Mouse (Mus musculus) heart, embryonic 10.5 days (tissue): ENCODE results near the gene Plxna4. TPM values are rescaled to one million over a fixed set of nuclear protein-coding genes. Genes with fewer than 3 reads are reported as not detected.

Experiments used
- DNase-seq: peaks from one replicate; pipeline ENCODE4 v3.0.0-alpha.2; 2017; ENCODE audit warnings: low spot score
- H3K27ac ChIP-seq: fragments of 300-500 bp; sonication (generic); 2 replicates; pipeline ENCODE4 v1.5.1; 2016; ENCODE audit warnings: mild to moderate bottlenecking
- H3K27me3 ChIP-seq: fragments of 300-500 bp; sonication (generic); 2 replicates; pipeline ENCODE4 v1.6.1; 2016; ENCODE audit warnings: mild to moderate bottlenecking; ENCODE audit not compliant: poor library complexity, insufficient read depth, severe bottlenecking
- H3K36me3 ChIP-seq: fragments of 300-500 bp; sonication (generic); 2 replicates; pipeline ENCODE4 v1.6.1; 2016; ENCODE audit warnings: mild to moderate bottlenecking, moderate library complexity
- H3K4me1 ChIP-seq: fragments of 300-500 bp; sonication (generic); 2 replicates; pipeline ENCODE4 v1.6.1; 2016; ENCODE audit warnings: mild to moderate bottlenecking
- H3K4me3 ChIP-seq: fragments of 300-500 bp; sonication (generic); 2 replicates; pipeline ENCODE4 v1.5.1; 2016; ENCODE audit warnings: mild to moderate bottlenecking, moderate library complexity
- H3K9me3 ChIP-seq: fragments of 300-500 bp; sonication (generic); 2 replicates; pipeline ENCODE4 v1.6.1; 2016; ENCODE audit warnings: mild to moderate bottlenecking, moderate library complexity
- WGBS: fragments of 180-500 bp; shearing (Covaris S2); methylation state at CpG from one replicate; pipeline ENCODE4 v1.1.7; 2016; 5-methylcytosine and 5-hydroxymethylcytosine counted together
- polyA plus RNA-seq: library from polyadenylated mRNA; unstranded; fragments of >200 nt; fragmentation: Nextera tagmentation; extraction: Ambion mirVana; gene quantifications from 2 replicates; pipeline ENCODE4 v1.2.1, GENCODE M21; 2016

Plxna4 gene
- polyA plus RNA-seq, 1 experiment from 2014 or later: 7.8 TPM

- H3K4me1 ChIP-seq: peaks cover 67% of the 10 kb centered on the region
- 1% methylated on average over 13 of the region's 13 CpGs for WGBS
Observed at GRCm38 (mm10) chr6:32586821-32587135, 1.2 kb downstream of the Plxna4 start.

DNA sequence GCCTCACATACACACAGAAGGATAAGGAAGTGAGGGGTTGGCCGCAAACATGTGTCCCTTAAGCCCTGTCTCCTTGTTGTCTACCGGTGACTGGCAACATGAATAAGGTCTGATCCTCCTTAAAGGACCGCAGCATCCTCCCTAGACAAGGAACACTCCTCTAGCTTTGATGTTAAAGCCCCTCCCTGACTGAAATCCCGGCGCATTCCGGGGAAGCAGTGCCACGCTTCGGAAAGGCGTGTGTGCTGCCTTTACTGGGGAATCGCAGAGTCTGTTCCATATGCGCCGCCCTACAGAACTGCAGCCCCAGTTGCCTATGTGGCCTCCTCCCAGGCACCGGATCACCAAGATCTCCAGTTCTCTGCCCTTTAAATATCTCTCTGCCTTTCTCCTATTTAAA lies 1.6 kb downstream of the Plxna4 start:
- Histone ChIP-seq H3K4me3 (peak overlapping the region; percentile 97), H3K9me3 (no peaks in the 10 kb centered on the region), H3K36me3 (peaks cover 4% of the 10 kb centered on the region; the same call in 1 of the 2 replicates), H3K27ac (peak overlapping the region; percentile 94), H3K4me1 (peaks cover 67% of the 10 kb centered on the region), H3K27me3 (peaks cover 20% of the 10 kb centered on the region; the same call in 1 of the 2 replicates)
- DNase-seq: no peak
- WGBS: 1% methylated on average over 13 of the region's 13 CpGs

More at GRCm38 (mm10) chr6:32586821-32587135, 1.2 kb downstream of the Plxna4 start:
- H3K27me3 ChIP-seq: peaks cover 22% of the 10 kb centered on the region; the same call in 1 of the 2 replicates
- peak overlapping the region; percentile 97 for H3K4me3 ChIP-seq
- peak overlapping the region; percentile 94 for H3K27ac ChIP-seq
- no peaks in the 10 kb centered on the region for H3K9me3 ChIP-seq
- H3K36me3 ChIP-seq: peaks cover under 1% of the 10 kb centered on the region; the same call in 1 of the 2 replicates
- DNase-seq: no peak

GRCm38 (mm10) chr6:32585211-32585610 lies 2.8 kb downstream of the Plxna4 start:
- Histone ChIP-seq H3K4me3 (peak overlapping the region; percentile 97), H3K27me3 (peaks cover 17% of the 10 kb centered on the region; the same call in 1 of the 2 replicates)

GRCm38 (mm10) chr6:32584243-32584880 lies 3.6 kb downstream of the Plxna4 start:
- H3K4me3 ChIP-seq: peak overlapping the region; percentile 97
- WGBS: 23% methylated on average over 5 of the region's 5 CpGs
- H3K9me3 ChIP-seq: no peaks in the 10 kb centered on the region
- H3K4me1 ChIP-seq: peaks cover 50% of the 10 kb centered on the region
- H3K27me3 ChIP-seq: peaks cover 9% of the 10 kb centered on the region; the same call in 1 of the 2 replicates
- H3K36me3 ChIP-seq: peaks cover 5% of the 10 kb centered on the region; the same call in 1 of the 2 replicates
- no peak overlapping the region; the same call in 1 of the 2 replicates for H3K27ac ChIP-seq
- no peak for DNase-seq

More at GRCm38 (mm10) chr6:32585211-32585610, 2.8 kb downstream of the Plxna4 start:
- H3K9me3 ChIP-seq: no peaks in the 10 kb centered on the region
- no peak for DNase-seq
- 32% methylated on average over 3 of the region's 3 CpGs for WGBS
- H3K27ac ChIP-seq: no peak overlapping the region
- peaks cover 56% of the 10 kb centered on the region for H3K4me1 ChIP-seq
- H3K36me3 ChIP-seq: peaks cover 5% of the 10 kb centered on the region; the same call in 1 of the 2 replicates

GRCm38 (mm10) chr6:32583582-32583981 lies 4.4 kb downstream of the Plxna4 start:
- Histone ChIP-seq H3K36me3 (peaks cover 8% of the 10 kb centered on the region; the same call in 1 of the 2 replicates), H3K27ac (no peak overlapping the region), H3K9me3 (no peaks in the 10 kb centered on the region), H3K4me3 (peak overlapping the region; percentile 26; the same call in 1 of the 2 replicates), H3K4me1 (peaks cover 52% of the 10 kb centered on the region), H3K27me3 (peaks cover 3% of the 10 kb centered on the region; the same call in 1 of the 2 replicates)
- WGBS: 12% methylated on average over 3 of the region's 3 CpGs
- no peak for DNase-seq

GRCm38 (mm10) chr6:32571485-32571884 lies 16.5 kb downstream of the Plxna4 start:
- no peaks in the 10 kb centered on the region for H3K27me3 ChIP-seq
- DNase-seq: no peak
- H3K27ac ChIP-seq: 0 out of 2 replicates have a peak overlapping the region, but pooled peaks have one; percentile 10
- no peak overlapping the region for H3K4me3 ChIP-seq
- no peaks in the 10 kb centered on the region for H3K36me3 ChIP-seq
- H3K9me3 ChIP-seq: no peaks in the 10 kb centered on the region
- WGBS: 85% methylated on average over 5 of the region's 5 CpGs
- peaks cover 30% of the 10 kb centered on the region for H3K4me1 ChIP-seq

DNA sequence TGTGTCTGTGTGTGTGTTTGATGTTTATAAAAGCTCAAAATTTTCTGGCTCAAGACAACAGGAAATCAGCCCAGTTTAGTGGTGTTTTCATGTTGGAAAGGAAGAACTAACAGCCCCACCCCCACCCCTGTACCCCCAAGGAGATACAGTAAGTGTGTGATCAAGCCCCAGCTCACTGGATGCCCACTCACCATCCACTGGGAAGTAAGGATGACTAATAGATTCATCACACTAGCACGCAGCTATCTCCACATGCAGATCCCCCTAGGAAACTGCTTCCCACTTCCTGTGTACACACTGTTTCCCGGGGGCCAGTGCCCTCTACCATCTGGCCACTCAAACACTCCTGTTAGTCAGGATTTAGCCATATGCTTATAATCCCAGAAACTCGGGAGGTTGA lies 17.5 kb downstream of the Plxna4 start:
- H3K27me3 ChIP-seq: no peaks in the 10 kb centered on the region
- H3K9me3 ChIP-seq: no peaks in the 10 kb centered on the region
- H3K27ac ChIP-seq: no peak overlapping the region
- WGBS: 35% methylated on average over 3 of the region's 3 CpGs
- H3K36me3 ChIP-seq: no peaks in the 10 kb centered on the region
- H3K4me1 ChIP-seq: peaks cover 32% of the 10 kb centered on the region
- DNase-seq: no peak
- no peak overlapping the region for H3K4me3 ChIP-seq

DNA sequence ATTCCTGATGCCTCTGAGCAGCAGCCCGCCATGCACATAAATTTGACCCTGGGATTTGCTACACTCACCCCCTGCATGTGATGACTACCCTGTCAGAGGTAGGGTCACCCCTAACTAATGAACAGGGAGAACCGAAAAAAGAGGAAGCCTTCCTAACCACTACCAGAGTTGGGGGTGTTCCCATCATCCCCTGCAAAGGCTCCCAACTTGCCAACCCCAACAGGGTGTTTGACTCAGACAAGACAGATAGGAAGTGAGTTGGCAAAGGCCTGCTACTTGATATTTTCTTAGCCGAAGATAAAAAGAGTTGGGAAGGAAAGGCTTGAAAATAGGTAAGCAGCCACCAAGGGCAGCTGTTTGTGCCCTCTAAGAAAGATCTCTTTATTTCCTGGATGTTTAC lies 18.1 kb downstream of the Plxna4 start:
- H3K27me3 ChIP-seq: no peaks in the 10 kb centered on the region
- H3K9me3 ChIP-seq: no peaks in the 10 kb centered on the region
- H3K4me1 ChIP-seq: peaks cover 32% of the 10 kb centered on the region
- 68% methylated on average over 3 of the region's 3 CpGs for WGBS
- no peak overlapping the region for H3K4me3 ChIP-seq
- H3K36me3 ChIP-seq: no peaks in the 10 kb centered on the region
- no peak overlapping the region for H3K27ac ChIP-seq
- DNase-seq: no peak

- H3K27ac ChIP-seq: no peak overlapping the region
- no peak overlapping the region for H3K4me3 ChIP-seq
- no peak for DNase-seq
- 98% methylated on average over 1 of the region's 1 CpGs for WGBS
- no peaks in the 10 kb centered on the region for H3K27me3 ChIP-seq
- no peaks in the 10 kb centered on the region for H3K9me3 ChIP-seq
- peaks cover 9% of the 10 kb centered on the region; the same call in 1 of the 2 replicates for H3K4me1 ChIP-seq
- peaks cover 7% of the 10 kb centered on the region; the same call in 1 of the 2 replicates for H3K36me3 ChIP-seq
Observed at GRCm38 (mm10) chr6:32546915-32547314, 41.1 kb downstream of the Plxna4 start.

DNA sequence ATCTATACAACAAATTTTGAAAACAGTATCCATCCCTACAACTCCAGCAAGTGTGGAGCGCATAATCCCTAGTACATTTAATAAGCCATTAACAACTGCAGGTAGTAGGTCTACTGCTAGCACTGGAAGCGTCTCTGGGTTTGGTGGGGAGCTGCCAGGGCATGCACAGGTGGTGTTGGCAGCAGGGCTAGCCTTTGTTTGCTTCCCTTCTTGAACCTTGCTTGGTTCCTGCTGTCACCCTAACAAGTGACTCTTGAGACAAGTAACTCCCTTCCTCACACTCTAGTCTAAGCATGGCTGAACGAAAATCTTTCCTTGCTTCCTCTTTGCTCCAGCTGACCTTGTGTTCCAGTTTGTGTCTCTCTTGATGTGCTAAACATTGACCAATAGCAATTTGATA lies 44.0 kb downstream of the Plxna4 start:
- H3K4me3 ChIP-seq: no peak overlapping the region
- 87% methylated on average over 3 of the region's 3 CpGs for WGBS
- H3K27ac ChIP-seq: no peak overlapping the region
- no peak for DNase-seq
- H3K4me1 ChIP-seq: peaks cover 22% of the 10 kb centered on the region
- H3K27me3 ChIP-seq: no peaks in the 10 kb centered on the region
- 0 out of 2 replicates have a peak, but pooled peaks cover 7% of the 10 kb centered on the region for H3K36me3 ChIP-seq
- H3K9me3 ChIP-seq: no peaks in the 10 kb centered on the region

GRCm38 (mm10) chr6:32540155-32540554 lies 47.8 kb downstream of the Plxna4 start:
- Histone ChIP-seq H3K27me3 (no peaks in the 10 kb centered on the region), H3K4me1 (peaks cover 28% of the 10 kb centered on the region)

GRCm38 (mm10) chr6:32533962-32534740 lies 53.8 kb downstream of the Plxna4 start:
- peak; percentile 85 for DNase-seq
- WGBS: 42% methylated on average over 3 of the region's 3 CpGs

More at GRCm38 (mm10) chr6:32540155-32540554, 47.8 kb downstream of the Plxna4 start:
- 83% methylated on average over 4 of the region's 4 CpGs for WGBS
- no peak for DNase-seq
- Histone ChIP-seq H3K9me3 (no peaks in the 10 kb centered on the region), H3K27ac (no peak overlapping the region), H3K36me3 (0 out of 2 replicates have a peak, but pooled peaks cover 4% of the 10 kb centered on the region), H3K4me3 (no peak overlapping the region)

More at GRCm38 (mm10) chr6:32533962-32534740, 53.8 kb downstream of the Plxna4 start:
- H3K4me3 ChIP-seq: no peak overlapping the region
- H3K27me3 ChIP-seq: no peaks in the 10 kb centered on the region
- peak overlapping the region; percentile 52; the same call in 1 of the 2 replicates for H3K27ac ChIP-seq
- H3K4me1 ChIP-seq: peaks cover 34% of the 10 kb centered on the region
- H3K36me3 ChIP-seq: 0 out of 2 replicates have a peak, but pooled peaks cover 2% of the 10 kb centered on the region
- no peaks in the 10 kb centered on the region for H3K9me3 ChIP-seq
